Mouse (Mus musculus): Measurements from ENCODE around the gene Gm3417.
"Not testable (repeated sequence)": the region's sequence is repeated elsewhere in the genome, so short reads cannot be mapped to it uniquely, and the experiment has no call there.

Gene Gm3417

GRCm38 (mm10) chr17:14958686-14959327, 19.8 kb downstream of the Gm3417 start:
- DNase-seq (ENCODE audit: low read depth, low spot score), result no peak

- DNase-seq (ENCODE audit: low read depth, low spot score), result no peak
Observed at GRCm38 (mm10) chr17:14953452-14953851, 25.1 kb downstream of the Gm3417 start.

- no peak for DNase-seq (ENCODE audit: low read depth, low spot score)
Observed at GRCm38 (mm10) chr17:14949161-14949827, 29.3 kb downstream of the Gm3417 start.

- DNase-seq (ENCODE audit: low read depth, low spot score), result no peak
Observed at GRCm38 (mm10) chr17:14944551-14944950, 34.0 kb downstream of the Gm3417 start.

GRCm38 (mm10) chr17:14943729-14944059, 34.9 kb downstream of the Gm3417 start:
- DNase-seq (ENCODE audit: low read depth, low spot score), result no peak

GRCm38 (mm10) chr17:14943009-14943728, 35.4 kb downstream of the Gm3417 start, which contains the start of the genes Wdr27 and 1600012H06Rik:
Gene Wdr27, minus strand, starts transcription at chr17:14943158.
Gene 1600012H06Rik, plus strand, starts transcription at chr17:14943184.
- DNase-seq (ENCODE audit: low read depth, low spot score), result peak; percentile 96

- DNase-seq (ENCODE audit: low read depth, low spot score), result not testable (repeated sequence)
Observed at GRCm38 (mm10) chr17:14942181-14942580, 36.4 kb downstream of the Gm3417 start.

GRCm38 (mm10) chr17:14935841-14936605, 42.6 kb downstream of the Gm3417 start:
- DNase-seq (ENCODE audit: low read depth, low spot score), result no peak

GRCm38 (mm10) chr17:14935280-14935679, 43.3 kb downstream of the Gm3417 start:
- DNase-seq (ENCODE audit: low read depth, low spot score), result not testable (repeated sequence)

GRCm38 (mm10) chr17:14931469-14931868, 47.1 kb downstream of the Gm3417 start:
- DNase-seq (ENCODE audit: low read depth, low spot score), result no peak

- no peak for DNase-seq (ENCODE audit: low read depth, low spot score)
Observed at GRCm38 (mm10) chr17:14930697-14931096, 47.9 kb downstream of the Gm3417 start.

GRCm38 (mm10) chr17:14928631-14929030, 50.0 kb downstream of the Gm3417 start:
- DNase-seq (ENCODE audit: low read depth, low spot score), result no peak

GRCm38 (mm10) chr17:14927644-14928218, 50.9 kb downstream of the Gm3417 start:
- DNase-seq (ENCODE audit: low read depth, low spot score), result no peak

- no peak for DNase-seq (ENCODE audit: low read depth, low spot score)
Observed at GRCm38 (mm10) chr17:14921582-14921981, 57.0 kb downstream of the Gm3417 start.

- DNase-seq (ENCODE audit: low read depth, low spot score), result no peak
Observed at GRCm38 (mm10) chr17:14917866-14918265, 60.7 kb downstream of the Gm3417 start.

GRCm38 (mm10) chr17:14914401-14914800, 64.2 kb downstream of the Gm3417 start:
- DNase-seq (ENCODE audit: low read depth, low spot score), result no peak

All from CD4-positive helper T cell, adult 2 months (primary cell).